Mouse (Mus musculus) heart, embryonic 10.5 days (tissue): ENCODE data around the gene Rnh1. TPM values are rescaled to one million over a fixed set of nuclear protein-coding genes. Genes with fewer than 3 reads are reported as not detected.

Experiments used
- DNase-seq: peaks from one replicate; pipeline ENCODE4 v3.0.0-alpha.2; 2017; ENCODE audit warnings: low spot score
- H3K27ac ChIP-seq: fragments of 300-500 bp; sonication (generic); 2 replicates; pipeline ENCODE4 v1.5.1; 2016; ENCODE audit warnings: mild to moderate bottlenecking
- H3K27me3 ChIP-seq: fragments of 300-500 bp; sonication (generic); 2 replicates; pipeline ENCODE4 v1.6.1; 2016; ENCODE audit warnings: mild to moderate bottlenecking; ENCODE audit not compliant: poor library complexity, insufficient read depth, severe bottlenecking
- H3K36me3 ChIP-seq: fragments of 300-500 bp; sonication (generic); 2 replicates; pipeline ENCODE4 v1.6.1; 2016; ENCODE audit warnings: mild to moderate bottlenecking, moderate library complexity
- H3K4me1 ChIP-seq: fragments of 300-500 bp; sonication (generic); 2 replicates; pipeline ENCODE4 v1.6.1; 2016; ENCODE audit warnings: mild to moderate bottlenecking
- H3K4me3 ChIP-seq: fragments of 300-500 bp; sonication (generic); 2 replicates; pipeline ENCODE4 v1.5.1; 2016; ENCODE audit warnings: mild to moderate bottlenecking, moderate library complexity
- H3K9me3 ChIP-seq: fragments of 300-500 bp; sonication (generic); 2 replicates; pipeline ENCODE4 v1.6.1; 2016; ENCODE audit warnings: mild to moderate bottlenecking, moderate library complexity
- WGBS: fragments of 180-500 bp; shearing (Covaris S2); methylation state at CpG from one replicate; pipeline ENCODE4 v1.1.7; 2016; 5-methylcytosine and 5-hydroxymethylcytosine counted together
- polyA plus RNA-seq: library from polyadenylated mRNA; unstranded; fragments of >200 nt; fragmentation: Nextera tagmentation; extraction: Ambion mirVana; gene quantifications from 2 replicates; pipeline ENCODE4 v1.2.1, GENCODE M21; 2016

Rnh1 gene
- polyA plus RNA-seq, 1 experiment from 2014 or later: 105 TPM

DNA sequence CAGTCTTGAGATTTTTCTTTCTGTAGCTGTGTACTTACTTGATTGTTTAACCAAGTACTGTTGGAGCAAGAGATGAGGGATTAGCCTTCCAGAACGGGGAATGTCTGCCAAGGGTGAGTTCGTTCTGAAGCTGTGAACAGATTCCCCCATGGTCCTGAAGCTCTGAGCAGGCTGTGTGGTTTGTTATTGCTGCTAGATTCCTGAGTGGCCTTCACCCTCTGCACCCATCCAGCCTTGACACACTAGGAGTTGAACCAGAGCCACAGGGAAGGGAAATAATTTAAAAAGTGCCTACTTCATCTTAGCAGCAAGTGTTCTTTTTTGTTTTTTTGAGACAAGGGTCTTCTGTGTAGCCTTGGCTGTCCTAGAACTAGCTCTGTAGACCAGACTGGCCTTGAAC, 28.8 kb downstream of the Rnh1 start:
- no peaks in the 10 kb centered on the region for H3K9me3 ChIP-seq
- H3K36me3 ChIP-seq: peaks cover 62% of the 10 kb centered on the region
- no peaks in the 10 kb centered on the region for H3K27me3 ChIP-seq
- no peak overlapping the region for H3K27ac ChIP-seq
- 83% methylated on average over 2 of the region's 2 CpGs for WGBS
- DNase-seq: no peak
- H3K4me3 ChIP-seq: no peak overlapping the region
- peaks cover 3% of the 10 kb centered on the region; the same call in 1 of the 2 replicates for H3K4me1 ChIP-seq

DNA sequence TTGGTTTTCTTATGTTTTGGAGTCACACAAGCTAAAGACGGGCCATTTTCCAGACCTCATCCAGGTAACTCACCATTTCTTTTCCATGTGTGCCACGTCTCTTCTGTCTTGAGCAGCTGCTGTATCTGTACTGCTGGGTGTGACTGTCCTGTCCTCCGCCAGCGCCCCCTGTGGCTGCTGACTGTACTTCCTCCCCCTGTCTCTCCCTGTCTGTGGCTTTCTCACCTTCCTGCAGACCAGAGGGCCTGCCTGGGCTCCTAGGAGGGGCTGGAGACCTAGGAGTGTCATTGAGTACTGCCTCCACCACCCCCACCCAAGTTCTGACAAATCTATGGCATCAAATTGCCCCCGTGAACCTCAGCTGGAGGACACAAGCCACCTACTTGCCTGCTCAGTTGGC, 29.5 kb downstream of the Rnh1 start:
- Histone ChIP-seq H3K36me3 (peaks cover 62% of the 10 kb centered on the region), H3K4me1 (peaks cover 3% of the 10 kb centered on the region; the same call in 1 of the 2 replicates), H3K27me3 (no peaks in the 10 kb centered on the region), H3K9me3 (no peaks in the 10 kb centered on the region), H3K27ac (no peak overlapping the region), H3K4me3 (no peak overlapping the region)
- WGBS: 58% methylated on average over 5 of the region's 5 CpGs
- no peak for DNase-seq

DNA sequence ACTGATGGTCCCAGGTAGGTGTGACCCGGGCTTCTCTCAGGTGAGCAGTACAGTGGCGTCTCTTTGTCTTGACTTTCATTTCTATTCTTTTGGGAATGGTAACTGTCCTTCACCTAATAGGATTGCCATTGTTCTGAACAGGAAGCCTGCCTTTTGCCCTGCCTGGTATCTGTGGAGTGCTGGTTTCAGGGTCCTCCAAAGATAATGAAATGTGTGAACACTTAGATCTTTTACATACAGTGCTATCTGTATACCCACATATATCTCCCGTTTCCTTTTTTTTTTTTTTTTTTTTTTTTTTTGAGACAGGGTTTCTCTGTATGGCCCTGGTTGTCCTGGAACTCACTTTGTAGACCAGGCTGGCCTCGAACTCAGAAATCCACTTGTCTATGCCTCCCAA, 31.3 kb downstream of the Rnh1 start:
- Histone ChIP-seq H3K4me1 (no peaks in the 10 kb centered on the region), H3K27ac (no peak overlapping the region), H3K27me3 (no peaks in the 10 kb centered on the region), H3K36me3 (peaks cover 63% of the 10 kb centered on the region), H3K4me3 (no peak overlapping the region), H3K9me3 (no peaks in the 10 kb centered on the region)
- 73% methylated on average over 4 of the region's 4 CpGs for WGBS
- no peak for DNase-seq

DNA sequence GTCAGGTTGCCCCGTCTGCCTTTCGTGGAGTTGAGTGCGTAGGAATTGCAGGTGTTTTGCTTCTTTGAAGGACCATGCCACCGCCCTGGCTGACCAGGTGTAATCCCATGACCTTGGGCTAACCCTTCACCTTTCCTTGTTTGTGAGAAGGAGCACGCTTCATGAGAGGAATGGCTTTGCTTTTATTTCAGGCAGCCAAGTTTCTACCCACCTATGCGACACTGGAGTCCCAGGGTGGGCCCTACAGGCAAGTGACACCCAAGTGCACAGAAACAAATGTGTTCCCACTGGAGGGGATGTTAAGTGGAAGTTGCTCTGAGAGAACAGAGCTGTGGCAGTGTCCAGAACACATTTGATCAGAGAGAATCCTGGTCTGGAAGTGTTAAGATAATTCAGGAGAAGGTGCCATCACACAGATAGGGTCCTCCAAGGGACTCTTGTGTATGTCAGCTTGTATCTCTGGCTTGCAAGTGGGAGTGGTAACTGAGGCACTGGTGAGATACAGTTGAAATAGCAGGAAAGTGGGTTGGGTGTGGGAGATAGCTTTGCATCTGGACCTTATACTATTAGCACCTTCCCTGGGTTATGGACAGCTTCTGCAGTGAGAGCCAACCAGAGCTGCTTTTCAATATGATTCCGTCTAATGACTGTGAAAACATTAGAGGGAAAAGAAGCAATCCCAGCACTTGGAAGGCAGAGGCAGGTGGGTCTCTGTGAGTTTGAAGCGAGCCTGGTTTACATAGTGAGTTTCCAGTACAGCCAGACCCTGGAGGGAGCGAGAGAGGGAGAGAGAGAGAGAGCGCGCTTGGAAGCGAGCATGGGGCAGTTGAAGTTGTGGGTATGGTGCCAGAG, 40.5 kb downstream of the Rnh1 start:
- 55% methylated on average over 12 of the region's 12 CpGs for WGBS
- Histone ChIP-seq H3K27ac (peak overlapping the region; percentile 95), H3K4me1 (peaks cover 16% of the 10 kb centered on the region)

DNA sequence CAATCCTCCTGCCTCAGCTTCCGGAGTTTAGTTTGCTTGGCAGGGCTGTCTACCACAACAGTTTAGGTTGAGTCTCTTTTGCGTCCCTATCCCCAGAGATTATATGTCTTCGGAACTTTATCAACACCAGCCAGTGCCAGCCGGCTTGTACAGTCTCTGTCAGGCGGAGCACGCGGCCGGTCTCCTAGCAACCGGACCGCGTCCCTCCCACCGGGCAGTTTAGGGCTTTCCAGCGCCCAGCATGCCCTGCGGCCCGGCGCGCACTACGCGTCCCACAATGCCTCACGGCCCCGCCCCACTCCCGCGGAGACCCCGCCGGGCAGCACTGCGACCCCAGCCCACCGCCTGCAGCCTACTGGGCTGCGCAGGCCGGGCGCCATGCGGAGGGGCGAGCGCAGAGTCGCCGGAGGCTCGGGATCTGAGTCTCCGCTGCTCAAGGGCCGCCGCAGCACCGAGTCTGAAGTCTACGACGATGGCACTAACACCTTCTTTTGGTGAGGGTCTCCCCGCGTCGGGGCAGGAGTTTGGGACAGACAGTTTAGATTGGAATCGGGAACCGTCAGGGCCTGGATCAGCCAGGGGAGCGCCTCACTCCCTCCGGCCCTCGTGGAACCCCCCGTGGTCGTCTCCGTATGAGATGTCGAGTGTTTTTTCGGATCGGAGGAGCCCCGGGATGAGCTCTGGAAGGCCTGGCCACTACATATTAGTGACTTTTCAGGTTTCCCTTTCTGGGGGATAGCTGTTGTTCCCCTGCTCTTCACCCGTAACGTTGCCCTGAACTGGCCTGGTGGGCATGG, 41.4 kb downstream of the Rnh1 start:
- Histone ChIP-seq H3K27ac (peak overlapping the region; percentile 95), H3K27me3 (no peaks in the 10 kb centered on the region), H3K4me3 (peak overlapping the region; percentile 93), H3K36me3 (peaks cover 19% of the 10 kb centered on the region), H3K9me3 (no peaks in the 10 kb centered on the region), H3K4me1 (peaks cover 16% of the 10 kb centered on the region)
- DNase-seq: peak; percentile 98
- under 1% methylated on average over 59 of the region's 59 CpGs for WGBS

More for the DNA sequence above, 40.5 kb downstream of the Rnh1 start:
- Histone ChIP-seq H3K27me3 (no peaks in the 10 kb centered on the region), H3K9me3 (no peaks in the 10 kb centered on the region), H3K4me3 (peak overlapping the region; percentile 93), H3K36me3 (peaks cover 28% of the 10 kb centered on the region)
- peak; percentile 85 for DNase-seq

DNA sequence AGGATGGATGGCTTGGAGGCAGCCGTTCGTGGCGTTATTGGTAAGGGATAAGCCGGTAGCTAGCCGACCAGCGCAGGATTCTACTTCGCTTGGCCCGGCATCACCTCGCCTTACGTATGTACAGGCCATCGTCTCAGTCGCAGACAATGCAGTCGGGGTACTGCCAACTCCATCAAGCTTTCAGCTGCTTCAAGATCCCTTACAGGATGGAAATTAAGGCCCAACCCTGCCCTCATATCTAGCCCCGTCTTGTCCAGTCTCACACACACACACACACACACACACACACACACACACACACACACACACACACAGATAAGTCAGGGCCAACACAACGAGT, 49.2 kb downstream of the Rnh1 start:
- H3K4me3 ChIP-seq: peak overlapping the region; percentile 62
- peaks cover 14% of the 10 kb centered on the region for H3K4me1 ChIP-seq
- peak overlapping the region; percentile 91 for H3K27ac ChIP-seq
- H3K36me3 ChIP-seq: no peaks in the 10 kb centered on the region
- no peak for DNase-seq
- no peaks in the 10 kb centered on the region for H3K9me3 ChIP-seq
- peaks cover under 1% of the 10 kb centered on the region; the same call in 1 of the 2 replicates for H3K27me3 ChIP-seq
- under 1% methylated on average over 15 of the region's 15 CpGs for WGBS

DNA sequence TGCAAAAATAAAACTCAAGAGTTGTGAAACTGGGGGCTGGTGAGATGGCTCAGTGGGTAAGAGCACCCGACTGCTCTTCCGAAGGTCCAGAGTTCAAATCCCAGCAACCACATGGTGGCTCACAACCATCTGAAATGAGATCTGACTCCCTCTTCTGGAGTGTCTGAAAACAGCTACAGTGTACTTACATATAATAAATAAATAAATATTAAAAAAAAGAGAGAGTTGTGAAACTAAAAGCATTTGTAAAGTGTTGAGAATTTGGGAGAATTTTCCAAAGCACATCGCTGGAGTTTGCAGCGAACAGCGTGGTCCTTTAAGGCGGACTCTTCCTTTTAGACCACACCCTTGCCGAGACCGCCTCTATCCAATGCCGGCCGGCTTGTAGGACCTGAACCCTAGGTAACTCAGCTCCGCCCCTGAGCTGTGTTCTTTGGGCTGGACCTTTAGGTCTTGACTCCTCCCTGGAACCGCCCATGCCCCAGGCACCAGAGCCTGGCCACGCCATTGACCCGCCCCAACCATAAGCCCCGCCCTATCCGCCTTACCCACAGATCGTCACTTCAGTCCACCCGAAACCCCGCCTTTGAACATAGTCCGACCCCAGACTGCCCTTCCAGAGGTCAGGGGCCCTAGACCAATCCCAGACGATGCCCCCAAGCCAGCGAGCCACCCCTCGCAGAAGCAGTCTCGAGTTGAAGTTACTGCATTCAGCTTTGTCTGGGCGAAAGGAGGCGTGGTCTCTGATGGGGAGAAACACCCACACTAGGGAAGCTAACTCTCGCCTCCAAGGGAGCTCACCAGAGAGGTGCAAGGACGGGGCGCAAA, 49.8 kb downstream of the Rnh1 start:
- WGBS: 2% methylated on average over 29 of the region's 29 CpGs
- Histone ChIP-seq H3K4me3 (peak overlapping the region; percentile 62), H3K9me3 (no peaks in the 10 kb centered on the region), H3K27ac (peak overlapping the region; percentile 91), H3K27me3 (peaks cover 6% of the 10 kb centered on the region), H3K36me3 (no peaks in the 10 kb centered on the region), H3K4me1 (peaks cover 17% of the 10 kb centered on the region)
- peak; percentile 100 for DNase-seq

DNA sequence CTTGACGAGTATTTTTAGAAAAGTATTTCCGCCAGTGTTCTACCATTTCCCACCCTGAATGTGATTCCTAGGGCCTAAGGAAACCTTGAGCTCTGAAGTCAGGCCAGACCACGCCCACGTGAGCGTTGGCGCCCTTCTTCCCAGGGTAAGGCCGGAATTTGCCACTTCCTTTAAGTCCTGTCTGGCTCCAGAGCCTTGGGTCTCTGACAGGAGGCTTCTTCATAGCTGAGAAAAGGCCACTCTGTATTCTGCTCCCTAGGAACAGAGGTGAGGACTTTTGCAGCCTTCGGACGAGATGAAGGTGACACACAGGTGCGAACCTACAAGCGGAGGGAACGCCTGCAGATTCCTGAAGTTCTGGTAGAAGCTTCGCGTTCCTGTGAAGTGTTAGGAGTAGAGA, 50.4 kb downstream of the Rnh1 start, which contains the start of gene Ptdss2:
Ptdss2 (plus strand) TSS at position 138 of the 400 bp plus-strand sequence.
- H3K27ac ChIP-seq: peak within 1 kb of the TSS; percentile 91
- WGBS: 38% methylated on average over 14 of the region's 14 CpGs
- H3K9me3 ChIP-seq: no peaks in the 10 kb centered on the region
- peaks cover 22% of the 10 kb centered on the region for H3K4me1 ChIP-seq
- peak within 1 kb of the TSS; percentile 62 for H3K4me3 ChIP-seq
- no peak for DNase-seq
- H3K36me3 ChIP-seq: no peaks in the 10 kb centered on the region
- H3K27me3 ChIP-seq: peaks cover 13% of the 10 kb centered on the region

DNA sequence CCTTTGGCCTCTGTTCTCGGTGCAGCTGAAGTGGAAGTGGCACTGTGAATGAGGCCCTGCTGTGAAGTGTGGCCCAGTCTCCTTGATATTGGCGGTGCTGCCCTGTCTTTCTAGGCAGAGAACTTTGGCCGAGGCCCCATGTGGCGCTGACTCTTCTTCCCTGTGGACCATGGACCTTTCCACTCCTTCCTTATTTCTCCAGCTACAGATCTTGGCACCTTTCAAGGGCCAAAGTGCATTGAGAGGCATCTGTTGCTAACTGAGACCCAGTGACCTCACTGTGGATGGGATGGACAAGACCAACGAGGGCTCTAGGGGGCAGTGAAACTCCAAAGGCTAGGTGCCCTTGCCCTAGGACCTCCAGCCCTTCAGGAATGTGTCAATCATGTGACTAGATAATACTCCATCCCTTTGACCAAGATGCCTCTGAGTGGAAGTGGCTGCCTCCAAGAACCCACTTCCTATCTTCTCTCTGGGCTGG, 51.6 kb downstream of the Rnh1 start:
- no peak for DNase-seq
- no peak overlapping the region for H3K4me3 ChIP-seq
- no peaks in the 10 kb centered on the region for H3K36me3 ChIP-seq
- WGBS: 66% methylated on average over 5 of the region's 5 CpGs
- no peaks in the 10 kb centered on the region for H3K9me3 ChIP-seq
- peaks cover 22% of the 10 kb centered on the region for H3K4me1 ChIP-seq
- H3K27me3 ChIP-seq: peaks cover 24% of the 10 kb centered on the region
- no peak overlapping the region for H3K27ac ChIP-seq

DNA sequence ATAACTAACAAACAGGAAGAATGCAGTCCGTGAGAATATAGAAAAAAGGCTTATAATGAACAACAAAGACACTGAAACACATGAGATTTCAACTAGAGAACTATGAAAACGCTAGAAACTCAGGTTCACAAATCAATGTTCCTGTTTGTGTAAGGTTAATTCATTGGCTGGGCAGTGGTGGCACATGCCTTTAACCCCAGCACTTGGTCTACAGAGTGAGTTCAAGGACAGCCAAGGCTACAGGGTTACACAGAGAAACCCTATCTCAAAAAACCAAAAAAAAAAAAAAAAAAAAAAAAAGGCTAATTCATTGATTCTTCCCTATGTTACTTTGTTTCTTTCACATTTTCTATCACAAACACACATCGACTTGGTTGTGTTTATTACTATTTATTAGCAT, 52.1 kb downstream of the Rnh1 start:
- H3K36me3 ChIP-seq: no peaks in the 10 kb centered on the region
- DNase-seq: no peak
- no peaks in the 10 kb centered on the region for H3K9me3 ChIP-seq
- H3K4me1 ChIP-seq: peaks cover 22% of the 10 kb centered on the region
- peaks cover 28% of the 10 kb centered on the region for H3K27me3 ChIP-seq
- WGBS: 83% methylated on average over 3 of the region's 3 CpGs
- no peak overlapping the region for H3K4me3 ChIP-seq
- no peak overlapping the region for H3K27ac ChIP-seq

DNA sequence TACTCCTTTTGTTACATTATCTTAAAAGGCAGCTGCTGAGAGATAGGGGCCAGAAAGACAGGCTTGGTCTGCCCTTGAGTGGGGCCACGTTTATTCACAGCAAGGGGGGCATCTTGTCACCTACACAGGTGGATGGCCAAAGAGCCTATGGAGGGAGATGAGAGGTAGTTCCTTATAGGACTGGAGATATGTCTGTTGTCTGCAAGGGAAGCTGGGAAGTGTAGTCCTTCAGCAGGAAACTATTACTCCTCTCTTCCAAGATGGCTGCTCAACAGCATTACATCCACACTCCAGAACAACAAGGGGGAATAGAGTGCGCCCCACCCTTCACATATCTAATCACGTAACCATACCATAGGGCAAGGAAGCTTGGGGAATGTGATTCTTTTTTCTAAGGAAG, 53.2 kb downstream of the Rnh1 start:
- peaks cover 22% of the 10 kb centered on the region for H3K4me1 ChIP-seq
- WGBS: 55% methylated on average over 3 of the region's 3 CpGs
- no peak for DNase-seq
- no peak overlapping the region for H3K27ac ChIP-seq
- no peaks in the 10 kb centered on the region for H3K36me3 ChIP-seq
- H3K27me3 ChIP-seq: peaks cover 39% of the 10 kb centered on the region
- H3K9me3 ChIP-seq: no peaks in the 10 kb centered on the region
- no peak overlapping the region for H3K4me3 ChIP-seq

DNA sequence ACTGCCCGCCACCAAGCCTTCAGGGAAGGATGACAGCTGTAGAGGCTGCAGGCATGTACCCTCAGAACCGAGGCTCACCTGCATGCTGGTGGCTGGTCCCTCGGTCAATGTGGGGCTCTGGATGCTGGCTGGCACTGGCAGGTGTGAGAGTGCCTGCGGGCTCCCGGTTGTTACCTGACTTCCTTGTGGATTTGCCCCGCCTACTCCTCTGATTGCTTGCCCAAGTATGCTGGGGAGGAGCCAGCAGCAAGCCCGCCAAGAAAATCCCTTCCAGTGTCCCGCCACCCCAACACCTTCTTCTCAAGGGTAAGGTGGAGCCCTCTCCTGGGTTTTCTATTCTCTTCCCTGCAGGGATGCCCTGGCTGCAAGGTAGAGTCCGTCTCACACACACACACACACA, 55.0 kb downstream of the Rnh1 start, which contains the start of gene Ano9:
Ano9 (minus strand) TSS at position 171 of the 400 bp plus-strand sequence.
- Histone ChIP-seq H3K4me3 (0 out of 2 replicates have a peak within 1 kb of the TSS, but pooled peaks have one; percentile 13), H3K4me1 (peaks cover 13% of the 10 kb centered on the region), H3K9me3 (no peaks in the 10 kb centered on the region), H3K27me3 (peaks cover 48% of the 10 kb centered on the region), H3K27ac (no peak within 1 kb of the TSS), H3K36me3 (no peaks in the 10 kb centered on the region)
- no peak for DNase-seq
- WGBS: 11% methylated on average over 9 of the region's 9 CpGs
